Mouse (Mus musculus) cerebellum, adult 2 months (tissue): ENCODE measurements around the gene Zfp524.
"Not testable (repeated sequence)": the region's sequence is repeated elsewhere in the genome, so short reads cannot be mapped to it uniquely, and the experiment has no call there.

ENCODE experiments used
- CTCF ChIP-seq: fragments of 200-500 bp; IDR thresholded peaks from 2 replicates; pipeline ENCODE4 v1.5.1; 2011; ENCODE audit warnings: low read depth, mild to moderate bottlenecking, control low read depth, low read length, moderate library complexity, borderline replicate concordance; ENCODE audit not compliant: insufficient read depth
- POLR2A ChIP-seq: fragments of 200-500 bp; IDR thresholded peaks from 2 replicates; pipeline ENCODE4 v1.6.1; 2011; ENCODE audit warnings: low read length, control low read depth, borderline replicate concordance; ENCODE audit not compliant: insufficient read depth

DNA sequence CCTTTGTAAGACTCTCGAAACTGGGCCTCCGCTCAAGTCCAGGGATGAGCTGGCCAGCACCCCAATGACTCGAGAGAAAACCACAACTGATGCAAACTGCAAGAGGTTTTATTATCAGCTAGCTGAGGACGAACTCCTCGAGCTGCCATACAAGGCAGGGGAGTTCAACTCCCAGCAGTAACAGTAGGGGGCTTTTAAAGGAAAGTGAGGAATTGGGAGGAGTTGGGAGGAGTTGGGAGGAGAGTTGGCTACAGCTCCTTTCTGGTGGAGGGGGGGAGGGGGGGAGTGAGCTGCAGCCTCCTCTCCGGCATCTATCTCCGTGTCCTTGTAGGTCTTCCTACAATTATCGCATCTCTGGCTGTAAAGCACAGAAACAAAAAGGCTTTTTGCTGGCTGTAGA is 11.3 kb upstream of the Zfp524 start:
- not testable (repeated sequence) for TF ChIP-seq POLR2A, CTCF
